8 mouse cellular contexts compared by ENCODE assay signal in genomic region chr9:64272611-64273010, GRCm38 (mm10). TPM values are rescaled to one million over a fixed set of nuclear protein-coding genes. Genes with fewer than 3 reads are reported as not detected.
DNase-seq lines count a peak whose midpoint lies in the region; ATAC-seq and TF ChIP-seq lines count a peak whose summit lies in the region.

No protein-coding gene starts in this region.

- H3K9ac ChIP-seq in hindbrain, embryonic 14.5 days = no peak overlapping the region
- no peak overlapping the region for H3K9ac ChIP-seq in CH12.LX (ENCODE audit: insufficient read depth, low read depth)

- H3K27me3 ChIP-seq in hindbrain, embryonic 10.5 days (ENCODE audit: insufficient read depth, poor library complexity, severe bottlenecking) = no peaks in the 10 kb centered on the region
- no peaks in the 10 kb centered on the region for H3K27me3 ChIP-seq in hindbrain, embryonic 14.5 days (ENCODE audit: control insufficient read depth, insufficient read depth, low read length)
- no peaks in the 10 kb centered on the region for H3K27me3 ChIP-seq in CH12.LX (replicated peaks)

- no peak for TF ChIP-seq POLR2A in CH12.LX (IDR thresholded peaks at IDR 0.05; ENCODE audit: low read depth, low read length)

- 48% methylated on average over 7 of the region's 7 CpGs for WGBS in hindbrain, embryonic 10.5 days
- WGBS in hindbrain, embryonic 14.5 days = 52% methylated on average over 7 of the region's 7 CpGs

- H3K36me3 ChIP-seq in hindbrain, embryonic 10.5 days = no peaks in the 10 kb centered on the region
- H3K36me3 ChIP-seq in hindbrain, embryonic 14.5 days (replicated peaks; ENCODE audit: control insufficient read depth, insufficient read depth) = no peaks in the 10 kb centered on the region
- no peaks in the 10 kb centered on the region for H3K36me3 ChIP-seq in CH12.LX (replicated peaks in 1 of 2; ENCODE audit: control insufficient read depth in 1 of 2, insufficient read depth in 1 of 2, low read length in 1 of 2)

- no peaks in the 10 kb centered on the region for H3K9me3 ChIP-seq in hindbrain, embryonic 10.5 days
- H3K9me3 ChIP-seq in hindbrain, embryonic 14.5 days (ENCODE audit: control insufficient read depth, low read length) = no peaks in the 10 kb centered on the region
- H3K9me3 ChIP-seq in CH12.LX (replicated peaks; ENCODE audit: low read length) = no peaks in the 10 kb centered on the region

- no peak overlapping the region for H3K4me3 ChIP-seq in hindbrain, embryonic 10.5 days
- no peak overlapping the region for H3K4me3 ChIP-seq in hindbrain, embryonic 14.5 days (replicated peaks; ENCODE audit: low read length)
- no peak overlapping the region for H3K4me3 ChIP-seq in CH12.LX (replicated peaks in 1 of 3; ENCODE audit: low read depth in 2 of 3, low read length in 2 of 3, poor library complexity in 1 of 3)

- no peaks in the 10 kb centered on the region for H3K79me2 ChIP-seq in CH12.LX (replicated peaks; ENCODE audit: control insufficient read depth, extremely low read depth, insufficient read depth, poor library complexity, severe bottlenecking)

- no peaks in the 10 kb centered on the region for H3K4me1 ChIP-seq in hindbrain, embryonic 10.5 days (replicated peaks)
- H3K4me1 ChIP-seq in hindbrain, embryonic 14.5 days (replicated peaks; ENCODE audit: control insufficient read depth, insufficient read depth, low read length) = no peaks in the 10 kb centered on the region
- H3K4me1 ChIP-seq in CH12.LX (ENCODE audit: control insufficient read depth in 1 of 2, insufficient read depth in 2 of 2) = peaks cover 0 to 15% of the 10 kb centered on the region in 2 experiments; a peak in 3 of 4 replicates

- ATAC-seq in hindbrain, embryonic 14.5 days (ENCODE audit: low FRiP score) = no peak

- in situ Hi-C loops in CH12.LX (cut with MboI; ENCODE audit: low pct_ligation_motif_present, low pct_unique_long_range_greater_than_20kb, low sequenced_read_pairs) = no loop called here

- dilution Hi-C loops in CH12.LX (cut with MboI; ENCODE audit: extremely low pct_ligation_motif_present, extremely low pct_unique_long_range_greater_than_20kb, low sequenced_read_pairs) = no loop called here

- peak; percentile 48 for DNase-seq in hindbrain, embryonic 10.5 days (ENCODE audit: low spot score)
- DNase-seq in hindbrain, embryonic 14.5 days (ENCODE audit: low spot score) = no peak
- peak; percentile 60 for DNase-seq in CH12.LX (ENCODE audit: extremely low read depth)
- peak; percentile 62 for DNase-seq in adrenal gland, postnatal 10 days
- peak; percentile 12 to 28 for DNase-seq in gastrocnemius, adult 8-10 months (ENCODE audit: low spot score in 2 of 2)
- DNase-seq in left cerebral cortex, adult 11 months (ENCODE audit: low spot score) = peak; percentile 50
- DNase-seq in naive thymus-derived CD4-positive, alpha-beta T cell, adult 2 months (ENCODE audit: low read depth) = peak; percentile 44
- no peak for DNase-seq in adipocyte (ENCODE audit: low spot score)

- H3K27ac ChIP-seq in hindbrain, embryonic 10.5 days = no peak overlapping the region
- no peak overlapping the region for H3K27ac ChIP-seq in hindbrain, embryonic 14.5 days
- no peak overlapping the region for H3K27ac ChIP-seq in CH12.LX (ENCODE audit: insufficient read depth, low read depth)

- peak; percentile 75 for TF ChIP-seq RAD21 in CH12.LX (IDR thresholded peaks at IDR 0.05; ENCODE audit: low read depth, low read length)

- TF ChIP-seq CTCF in CH12.LX (conservative IDR thresholded peaks at IDR 0.05 in 1 of 2, IDR thresholded peaks at IDR 0.05 in 1 of 2; ENCODE audit: low read depth in 2 of 2, low read length in 2 of 2) = peak; percentile 42 to 74

- no peak overlapping the region for H3K4me2 ChIP-seq in hindbrain, embryonic 14.5 days (replicated peaks)
- H3K4me2 ChIP-seq in CH12.LX (ENCODE audit: insufficient read depth, low read depth, poor library complexity, severe bottlenecking) = no peak overlapping the region

- TF ChIP-seq EP300 in CH12.LX (IDR thresholded peaks at IDR 0.05; ENCODE audit: low read length) = no peak

TF ChIP-seq in CH12.LX, 34 proteins besides CTCF, POLR2A, EP300 and RAD21:
- TF ChIP-seq ZC3H11A (IDR thresholded peaks at IDR 0.05; ENCODE audit: low read depth, low read length) (no peak; the same call in 1 of the 2 replicates), SMC3 (IDR thresholded peaks at IDR 0.05; ENCODE audit: low read depth, low read length) (peak; percentile 66)

RNA-seq across cellular contexts. Expression of gene Tipin, which starts 8.8 kb away (rescaled TPM):
- polyA plus RNA-seq in hindbrain, embryonic 10.5 days (2016; fragmentation: Nextera tagmentation; extraction: Ambion mirVana) = 246 and 275 TPM in 2 replicates
- 71.8 and 73.3 TPM in 2 replicates for polyA plus RNA-seq in hindbrain, embryonic 14.5 days (2014; fragmentation: Nextera tagmentation; extraction: Ambion mirVana)
- total RNA-seq in CH12.LX (2012; rRNA removed) = 179 and 248 TPM in 2 replicates
- total RNA-seq in CH12.LX (2014; rRNA removed) = 443 and 624 TPM in 2 replicates
- 204 and 235 TPM in 2 replicates for polyA plus RNA-seq in CH12.LX (2012; ENCODE audit: insufficient read length, low read depth)
- 10 to 100 TPM; 34.1 to 50.3 TPM for total RNA-seq in adrenal gland, postnatal 10 days (2021)
- 10 to 100 TPM; 10.8 to 14.9 (median 11.9) TPM for total RNA-seq in gastrocnemius, adult 8-10 months (2022)

RNA-seq across cellular contexts. Expression of gene Map2k1, which starts 19.2 kb away (rescaled TPM):
- polyA plus RNA-seq in hindbrain, embryonic 10.5 days (2016; fragmentation: Nextera tagmentation; extraction: Ambion mirVana) = 75.3 and 104 TPM in 2 replicates
- 66.4 and 74.4 TPM in 2 replicates for polyA plus RNA-seq in hindbrain, embryonic 14.5 days (2014; fragmentation: Nextera tagmentation; extraction: Ambion mirVana)
- total RNA-seq in CH12.LX (2012; rRNA removed) (53.0 and 74.0 TPM in 2 replicates), CH12.LX (2014; rRNA removed) (118 and 122 TPM in 2 replicates)
- polyA plus RNA-seq in CH12.LX (2012; ENCODE audit: insufficient read length, low read depth) = 54.9 and 56.3 TPM in 2 replicates
- total RNA-seq in adrenal gland, postnatal 10 days (2021) = 10 to 100 TPM; 54.7 to 55.1 TPM
- total RNA-seq in gastrocnemius, adult 8-10 months (2022) = 10 to 100 TPM; 59.2 to 62.4 (median 60.6) TPM

RNA-seq across cellular contexts. Expression of gene Uchl4, which starts 37.6 kb away (rescaled TPM):
- 3.5 and 4.1 TPM in 2 replicates for polyA plus RNA-seq in hindbrain, embryonic 10.5 days (2016; fragmentation: Nextera tagmentation; extraction: Ambion mirVana)
- 2.7 and 2.8 TPM in 2 replicates for polyA plus RNA-seq in hindbrain, embryonic 14.5 days (2014; fragmentation: Nextera tagmentation; extraction: Ambion mirVana)
- total RNA-seq in CH12.LX (2012; rRNA removed) (0.55 and 0.59 TPM in 2 replicates), CH12.LX (2014; rRNA removed) (8.2 and 11.0 TPM in 2 replicates)
- 16.8 and 21.0 TPM in 2 replicates for polyA plus RNA-seq in CH12.LX (2012; ENCODE audit: insufficient read length, low read depth)
- 1 to 10 TPM; 1.9 to 3.1 TPM for total RNA-seq in adrenal gland, postnatal 10 days (2021)
- total RNA-seq in gastrocnemius, adult 8-10 months (2022) = 1 to 10 TPM; 1.5 to 3.6 (median 2.6) TPM

Comparison
In these comparisons a context has a peak if more than half of its experiments do, and no peak if none do; other contexts are left out.
1. DNase-seq: peak in hindbrain, embryonic 10.5 days (single experiment), CH12.LX (single experiment), adrenal gland, postnatal 10 days (single experiment), gastrocnemius, adult 8-10 months (2 of 2), left cerebral cortex, adult 11 months (single experiment) and naive thymus-derived CD4-positive, alpha-beta T cell, adult 2 months (single experiment); none in hindbrain, embryonic 14.5 days (single experiment) and adipocyte (single experiment).